Mouse (Mus musculus): ENCODE results near the gene Igfbp5. TPM values are rescaled to one million over a fixed set of nuclear protein-coding genes. Genes with fewer than 3 reads are reported as not detected.
A peak's percentile ranks its signal among the peaks of the same experiment; 100 is the strongest.

Igfbp5 gene
- total and polyA plus RNA-seq, 3 experiments = 0.03 TPM; not detected in 2

GRCm38 (mm10) chr1:72871337-72871696 is 3.4 kb downstream of the Igfbp5 start:
- peaks cover 0 to 18% of the 10 kb centered on the region in 2 experiments; a peak in 2 of 4 replicates for H3K36me3 ChIP-seq (ENCODE audit: control insufficient read depth in 1 of 2, insufficient read depth in 2 of 2, low read length in 2 of 2)
- H3K9me3 ChIP-seq (replicated peaks; ENCODE audit: insufficient read depth, low read length) = no peaks in the 10 kb centered on the region
- peak overlapping the region; percentile 32 for H3K9ac ChIP-seq (ENCODE audit: control insufficient read depth, low read depth, low read length, poor library complexity, severe bottlenecking)
- TF ChIP-seq RCOR1 (IDR thresholded peaks at IDR 0.05; ENCODE audit: low read depth, low read length) = no peak
- TF ChIP-seq EP300 (IDR thresholded peaks at IDR 0.05; ENCODE audit: low read depth in 1 of 2, low read length in 2 of 2) = no peak
- no peak for TF ChIP-seq ETS1 (IDR thresholded peaks at IDR 0.05; ENCODE audit: low read depth, low read length)
- no peak for TF ChIP-seq BHLHE40 (IDR thresholded peaks at IDR 0.05; ENCODE audit: borderline replicate concordance, low read depth, low read length)
- no peak for TF ChIP-seq HCFC1 (IDR thresholded peaks at IDR 0.05; ENCODE audit: low read depth, low read length)
- no peak; the same call in 1 of the 2 replicates for TF ChIP-seq CHD2 (IDR thresholded peaks at IDR 0.05; ENCODE audit: low read length)
- TF ChIP-seq CTCF (IDR thresholded peaks at IDR 0.05 in 2 of 3, conservative IDR thresholded peaks at IDR 0.05 in 1 of 3; ENCODE audit: control insufficient read depth in 1 of 3, insufficient read depth in 1 of 3, low read depth in 2 of 3, low read length in 3 of 3, poor library complexity in 1 of 3, severe bottlenecking in 1 of 3) = no peak
- no peaks in the 10 kb centered on the region for H3K79me2 ChIP-seq (ENCODE audit: control insufficient read depth, insufficient read depth, low read length, poor library complexity)
- DNase-seq (ENCODE audit: low read depth, low spot score) = no peak
- H3K27ac ChIP-seq (ENCODE audit: control insufficient read depth, low read depth, low read length) = peak overlapping the region; percentile 24; the same call in 1 of the 2 replicates
- H3K27me3 ChIP-seq (ENCODE audit: control insufficient read depth in 1 of 2, insufficient read depth in 2 of 2, low read length in 2 of 2) = no peaks in the 10 kb centered on the region
- peaks cover 16 to 19% of the 10 kb centered on the region in 2 experiments for H3K4me1 ChIP-seq (ENCODE audit: control insufficient read depth in 1 of 2, insufficient read depth in 2 of 2, low read length in 2 of 2)
- H3K4me3 ChIP-seq (ENCODE audit: control insufficient read depth in 1 of 2, insufficient read depth in 1 of 2, low read depth in 2 of 2, low read length in 2 of 2) = peak overlapping the region; percentile 13 to 53

- peak overlapping the region; percentile 66 to 76 for H3K4me3 ChIP-seq (ENCODE audit: control insufficient read depth in 1 of 2, insufficient read depth in 1 of 2, low read depth in 2 of 2, low read length in 2 of 2)
These were observed 3.9 kb downstream of the Igfbp5 start for GRCm38 (mm10) chr1:72870615-72871336.

GRCm38 (mm10) chr1:72869681-72870614 is 4.7 kb downstream of the Igfbp5 start:
- Histone ChIP-seq H3K4me1 (ENCODE audit: control insufficient read depth in 1 of 2, insufficient read depth in 2 of 2, low read length in 2 of 2) (peaks cover 16 to 19% of the 10 kb centered on the region in 2 experiments), H3K36me3 (ENCODE audit: control insufficient read depth in 1 of 2, insufficient read depth in 2 of 2, low read length in 2 of 2) (peaks cover 0 to 18% of the 10 kb centered on the region in 2 experiments; a peak in 2 of 4 replicates), H3K27ac (ENCODE audit: control insufficient read depth, low read depth, low read length) (peak overlapping the region; percentile 62), H3K4me3 (ENCODE audit: control insufficient read depth in 1 of 2, insufficient read depth in 1 of 2, low read depth in 2 of 2, low read length in 2 of 2) (peak overlapping the region; percentile 66 to 76), H3K27me3 (ENCODE audit: control insufficient read depth in 1 of 2, insufficient read depth in 2 of 2, low read length in 2 of 2) (no peaks in the 10 kb centered on the region), H3K79me2 (ENCODE audit: control insufficient read depth, insufficient read depth, low read length, poor library complexity) (no peaks in the 10 kb centered on the region), H3K9me3 (replicated peaks; ENCODE audit: insufficient read depth, low read length) (no peaks in the 10 kb centered on the region), H3K9ac (ENCODE audit: control insufficient read depth, low read depth, low read length, poor library complexity, severe bottlenecking) (peak overlapping the region; percentile 55)
- DNase-seq (ENCODE audit: low read depth, low spot score) = peak; percentile 93
- TF ChIP-seq ZNF384 (IDR thresholded peaks at IDR 0.05; ENCODE audit: low read depth, low read length) (peak; percentile 80), POLR2AphosphoS2 (IDR thresholded peaks at IDR 0.05; ENCODE audit: low read length) (no peak), RCOR1 (IDR thresholded peaks at IDR 0.05; ENCODE audit: low read depth, low read length) (0 out of 2 replicates have a peak, but pooled peaks have one; percentile 10), ELF1 (IDR thresholded peaks at IDR 0.05; ENCODE audit: low read depth, low read length) (peak; percentile 70), UBTF (IDR thresholded peaks at IDR 0.05; ENCODE audit: borderline replicate concordance, insufficient read depth, low read depth, low read length) (no peak), ZKSCAN1 (IDR thresholded peaks at IDR 0.05; ENCODE audit: low read depth, low read length) (no peak), KAT2A (conservative IDR thresholded peaks at IDR 0.05; ENCODE audit: low read depth, low read length) (no peak), USF1 (IDR thresholded peaks at IDR 0.05; ENCODE audit: low read depth, low read length) (peak; percentile 31; the same call in 1 of the 2 replicates), MAFK (IDR thresholded peaks at IDR 0.05; ENCODE audit: borderline replicate concordance, low read depth, low read length) (peak; percentile 88), MXI1 (IDR thresholded peaks at IDR 0.05; ENCODE audit: low read depth, low read length) (peak; percentile 47), POLR2A (IDR thresholded peaks at IDR 0.05; ENCODE audit: control insufficient read depth in 1 of 2, insufficient read depth in 1 of 2, low read depth in 1 of 2, low read length in 2 of 2, poor library complexity in 1 of 2) (peak; percentile 40 to 66; a peak in 2 of 4 replicates), TCF12 (IDR thresholded peaks at IDR 0.05; ENCODE audit: low read depth, low read length) (peak; percentile 36; the same call in 1 of the 2 replicates)

More at GRCm38 (mm10) chr1:72870615-72871336, 3.9 kb downstream of the Igfbp5 start:
- Histone ChIP-seq H3K27me3 (ENCODE audit: control insufficient read depth in 1 of 2, insufficient read depth in 2 of 2, low read length in 2 of 2) (no peaks in the 10 kb centered on the region), H3K9ac (ENCODE audit: control insufficient read depth, low read depth, low read length, poor library complexity, severe bottlenecking) (peak overlapping the region; percentile 55), H3K4me1 (ENCODE audit: control insufficient read depth in 1 of 2, insufficient read depth in 2 of 2, low read length in 2 of 2) (peaks cover 16 to 19% of the 10 kb centered on the region in 2 experiments), H3K27ac (ENCODE audit: control insufficient read depth, low read depth, low read length) (peak overlapping the region; percentile 42), H3K79me2 (ENCODE audit: control insufficient read depth, insufficient read depth, low read length, poor library complexity) (no peaks in the 10 kb centered on the region), H3K9me3 (replicated peaks; ENCODE audit: insufficient read depth, low read length) (no peaks in the 10 kb centered on the region), H3K36me3 (ENCODE audit: control insufficient read depth in 1 of 2, insufficient read depth in 2 of 2, low read length in 2 of 2) (peaks cover 0 to 18% of the 10 kb centered on the region in 2 experiments; a peak in 2 of 4 replicates)
- DNase-seq (ENCODE audit: low read depth, low spot score) = peak; percentile 90
- TF ChIP-seq MYC (IDR thresholded peaks at IDR 0.05; ENCODE audit: low read depth, low read length) (0 out of 2 replicates have a peak, but pooled peaks have one; percentile 17), MAX (IDR thresholded peaks at IDR 0.05; ENCODE audit: low read length) (0 out of 2 replicates have a peak, but pooled peaks have one; percentile 32), RCOR1 (IDR thresholded peaks at IDR 0.05; ENCODE audit: low read depth, low read length) (no peak), SIN3A (IDR thresholded peaks at IDR 0.05; ENCODE audit: low read length) (peak; percentile 76), ZNF384 (IDR thresholded peaks at IDR 0.05; ENCODE audit: low read depth, low read length) (peak; percentile 62; the same call in 1 of the 2 replicates), MAZ (IDR thresholded peaks at IDR 0.05; ENCODE audit: low read depth, low read length) (peak; percentile 57; the same call in 1 of the 2 replicates)
